Mouse (Mus musculus) embryonic fibroblast, embryonic 13.5 days (primary cell): ENCODE measurements around the gene Krtap4-1.

Experiments
- CTCF ChIP-seq: IDR thresholded peaks from 2 replicates; pipeline ENCODE4 v1.5.1; 2011; ENCODE audit warnings: mild to moderate bottlenecking, control low read depth, low read length, moderate library complexity, borderline replicate concordance; ENCODE audit not compliant: insufficient read depth
- POLR2A ChIP-seq: IDR thresholded peaks from 2 replicates; pipeline ENCODE4 v1.6.1; 2011; ENCODE audit warnings: low read depth, mild to moderate bottlenecking, control low read depth, low read length, moderate library complexity

DNA sequence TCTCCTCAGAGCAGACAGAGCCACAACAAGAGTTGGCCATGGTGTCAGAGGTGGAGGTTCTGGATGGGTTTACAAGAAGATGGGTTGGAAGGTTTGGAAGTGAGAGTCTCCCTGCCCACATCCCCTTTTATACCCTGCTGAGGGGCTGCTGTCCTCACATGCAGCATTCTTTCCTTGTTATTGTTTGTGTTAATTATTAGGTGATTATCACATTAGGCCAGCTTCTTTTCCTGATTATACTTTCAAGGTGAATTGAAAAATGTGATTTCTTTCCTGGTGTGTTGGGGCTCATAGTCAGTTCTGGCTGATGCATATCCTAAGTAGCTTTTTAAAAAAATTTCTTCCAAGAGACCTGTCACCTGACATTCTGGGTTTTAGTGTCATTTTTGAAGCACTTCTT, 37.8 kb upstream of the Krtap4-1 start, which contains the start of gene Krtap4-6:
- TF ChIP-seq CTCF (no peak), POLR2A (no peak)
